Mouse (Mus musculus) hindbrain, embryonic 13.5 days (tissue): Measurements from ENCODE around the gene Tgfbi. TPM values are rescaled to one million over a fixed set of nuclear protein-coding genes. Genes with fewer than 3 reads are reported as not detected.

Experiments used
- ATAC-seq: fragments of 200-750 bp; cut with Nextera tagmentation; 2 replicates; pipeline ENCODE4 v1.8.0; 2017; ENCODE audit warnings: moderate TSS enrichment; ENCODE audit not compliant: low FRiP score
- H3K27ac ChIP-seq: fragments of 300-500 bp; sonication (generic); 2 replicates; pipeline ENCODE4 v1.5.1; 2015; ENCODE audit warnings: inconsistent platforms, mild to moderate bottlenecking, moderate library complexity
- H3K27me3 ChIP-seq: fragments of 300-500 bp; sonication (generic); 2 replicates; pipeline ENCODE4 v1.6.1; 2015; ENCODE audit warnings: mild to moderate bottlenecking, inconsistent platforms
- H3K36me3 ChIP-seq: fragments of 300-500 bp; sonication (generic); 2 replicates; pipeline ENCODE4 v1.6.1; 2015; ENCODE audit warnings: mild to moderate bottlenecking, inconsistent platforms
- H3K4me1 ChIP-seq: fragments of 300-500 bp; sonication (generic); replicated peaks from 2 replicates; pipeline ENCODE4 v1.6.1; 2015; ENCODE audit warnings: inconsistent platforms
- H3K4me2 ChIP-seq: fragments of 300-500 bp; sonication (generic); 2 replicates; pipeline ENCODE4 v1.6.1; 2015; ENCODE audit warnings: inconsistent platforms, mild to moderate bottlenecking, moderate library complexity
- H3K4me3 ChIP-seq: fragments of 300-500 bp; sonication (generic); 2 replicates; pipeline ENCODE4 v1.5.1; 2015; ENCODE audit warnings: mild to moderate bottlenecking, inconsistent platforms
- H3K9ac ChIP-seq: fragments of 300-500 bp; sonication (generic); 2 replicates; pipeline ENCODE4 v1.6.1; 2015; ENCODE audit warnings: mild to moderate bottlenecking, inconsistent platforms
- H3K9me3 ChIP-seq: fragments of 300-500 bp; sonication (generic); 2 replicates; pipeline ENCODE4 v1.6.1; 2016; ENCODE audit warnings: inconsistent platforms
- WGBS: fragments of 180-500 bp; shearing (Covaris S2); methylation state at CpG from one replicate; pipeline ENCODE4 v1.1.7; 2015; 5-methylcytosine and 5-hydroxymethylcytosine counted together
- polyA plus RNA-seq: library from polyadenylated mRNA; unstranded; fragments of >200 nt; fragmentation: Nextera tagmentation; extraction: Ambion mirVana; gene quantifications from 2 replicates; pipeline ENCODE4 v1.2.1, GENCODE M21; 2015

Gene Tgfbi
- polyA plus RNA-seq, 1 experiment from 2014 or later = 11.3 TPM

- no peaks in the 10 kb centered on the region for H3K36me3 ChIP-seq
- no peak overlapping the region for H3K9ac ChIP-seq
- H3K4me2 ChIP-seq = no peak overlapping the region
- no peak for ATAC-seq
- H3K9me3 ChIP-seq = no peaks in the 10 kb centered on the region
- H3K4me1 ChIP-seq = peaks cover 30% of the 10 kb centered on the region
- H3K27ac ChIP-seq = no peak overlapping the region
- H3K27me3 ChIP-seq = peaks cover 18% of the 10 kb centered on the region; the same call in 1 of the 2 replicates
- no peak overlapping the region for H3K4me3 ChIP-seq
- 73% methylated on average over 7 of the region's 7 CpGs for WGBS
These were observed 7.1 kb downstream of the Tgfbi start for GRCm38 (mm10) chr13:56616386-56616785.

GRCm38 (mm10) chr13:56617197-56617596 is 7.9 kb downstream of the Tgfbi start:
- Histone ChIP-seq H3K9ac (no peak overlapping the region), H3K4me3 (no peak overlapping the region), H3K9me3 (no peaks in the 10 kb centered on the region), H3K4me2 (no peak overlapping the region), H3K4me1 (peaks cover 32% of the 10 kb centered on the region), H3K27ac (no peak overlapping the region), H3K36me3 (no peaks in the 10 kb centered on the region), H3K27me3 (peaks cover 11% of the 10 kb centered on the region; the same call in 1 of the 2 replicates)
- ATAC-seq = no peak
- WGBS = 94% methylated on average over 2 of the region's 2 CpGs

GRCm38 (mm10) chr13:56622201-56622757 is 13.0 kb downstream of the Tgfbi start:
- no peak overlapping the region for H3K4me3 ChIP-seq
- WGBS = 60% methylated on average over 8 of the region's 8 CpGs

GRCm38 (mm10) chr13:56626524-56626923 is 17.2 kb downstream of the Tgfbi start:
- Histone ChIP-seq H3K27ac (no peak overlapping the region), H3K36me3 (no peaks in the 10 kb centered on the region), H3K4me2 (no peak overlapping the region), H3K4me3 (no peak overlapping the region), H3K27me3 (no peaks in the 10 kb centered on the region), H3K9me3 (no peaks in the 10 kb centered on the region), H3K9ac (no peak overlapping the region), H3K4me1 (peaks cover 9% of the 10 kb centered on the region; the same call in 1 of the 2 replicates)
- no peak for ATAC-seq
- WGBS = 85% methylated on average over 6 of the region's 6 CpGs

More at GRCm38 (mm10) chr13:56622201-56622757, 13.0 kb downstream of the Tgfbi start:
- H3K27me3 ChIP-seq = no peaks in the 10 kb centered on the region
- no peaks in the 10 kb centered on the region for H3K9me3 ChIP-seq
- no peak overlapping the region for H3K4me2 ChIP-seq
- H3K9ac ChIP-seq = no peak overlapping the region
- no peak overlapping the region for H3K27ac ChIP-seq
- no peak for ATAC-seq
- H3K4me1 ChIP-seq = peaks cover 9% of the 10 kb centered on the region; the same call in 1 of the 2 replicates
- H3K36me3 ChIP-seq = no peaks in the 10 kb centered on the region

GRCm38 (mm10) chr13:56630081-56630480 is 20.8 kb downstream of the Tgfbi start:
- 88% methylated on average over 4 of the region's 4 CpGs for WGBS
- H3K4me3 ChIP-seq = no peak overlapping the region

GRCm38 (mm10) chr13:56630552-56630951 is 21.2 kb downstream of the Tgfbi start:
- Histone ChIP-seq H3K9me3 (no peaks in the 10 kb centered on the region), H3K27ac (no peak overlapping the region), H3K4me3 (no peak overlapping the region), H3K4me1 (peaks cover 6% of the 10 kb centered on the region; the same call in 1 of the 2 replicates), H3K4me2 (no peak overlapping the region), H3K36me3 (no peaks in the 10 kb centered on the region), H3K27me3 (no peaks in the 10 kb centered on the region), H3K9ac (no peak overlapping the region)
- 34% methylated on average over 6 of the region's 6 CpGs for WGBS
- no peak for ATAC-seq

More at GRCm38 (mm10) chr13:56630081-56630480, 20.8 kb downstream of the Tgfbi start:
- Histone ChIP-seq H3K9ac (no peak overlapping the region), H3K9me3 (no peaks in the 10 kb centered on the region), H3K4me2 (no peak overlapping the region), H3K4me1 (peaks cover 6% of the 10 kb centered on the region; the same call in 1 of the 2 replicates), H3K36me3 (no peaks in the 10 kb centered on the region), H3K27me3 (no peaks in the 10 kb centered on the region), H3K27ac (no peak overlapping the region)
- ATAC-seq = no peak

GRCm38 (mm10) chr13:56631332-56631731 is 22.0 kb downstream of the Tgfbi start:
- H3K9me3 ChIP-seq = no peaks in the 10 kb centered on the region
- no peaks in the 10 kb centered on the region for H3K27me3 ChIP-seq
- no peak overlapping the region for H3K27ac ChIP-seq
- H3K9ac ChIP-seq = no peak overlapping the region
- peaks cover 6% of the 10 kb centered on the region; the same call in 1 of the 2 replicates for H3K4me1 ChIP-seq
- H3K4me3 ChIP-seq = no peak overlapping the region
- 94% methylated on average over 7 of the region's 7 CpGs for WGBS
- no peak for ATAC-seq
- H3K36me3 ChIP-seq = no peaks in the 10 kb centered on the region
- H3K4me2 ChIP-seq = no peak overlapping the region

- H3K36me3 ChIP-seq = no peaks in the 10 kb centered on the region
- peaks cover 6% of the 10 kb centered on the region; the same call in 1 of the 2 replicates for H3K4me1 ChIP-seq
- H3K9ac ChIP-seq = 0 out of 2 replicates have a peak overlapping the region, but pooled peaks have one; percentile 43
- no peak overlapping the region for H3K27ac ChIP-seq
- H3K4me2 ChIP-seq = no peak overlapping the region
- WGBS = 41% methylated on average over 7 of the region's 7 CpGs
- no peak overlapping the region for H3K4me3 ChIP-seq
- 0 out of 2 replicates have a peak, but pooled peaks cover 3% of the 10 kb centered on the region for H3K27me3 ChIP-seq
- ATAC-seq = no peak
- no peaks in the 10 kb centered on the region for H3K9me3 ChIP-seq
These were observed 24.9 kb downstream of the Tgfbi start for GRCm38 (mm10) chr13:56634139-56634615.

GRCm38 (mm10) chr13:56634920-56635319 is 25.6 kb downstream of the Tgfbi start:
- H3K36me3 ChIP-seq = no peaks in the 10 kb centered on the region

GRCm38 (mm10) chr13:56637027-56637426 is 27.7 kb downstream of the Tgfbi start:
- H3K36me3 ChIP-seq = no peaks in the 10 kb centered on the region
- H3K9ac ChIP-seq = no peak overlapping the region
- peaks cover 6% of the 10 kb centered on the region; the same call in 1 of the 2 replicates for H3K4me1 ChIP-seq
- 96% methylated on average over 8 of the region's 8 CpGs for WGBS
- ATAC-seq = no peak
- H3K9me3 ChIP-seq = no peaks in the 10 kb centered on the region
- no peak overlapping the region for H3K27ac ChIP-seq
- 0 out of 2 replicates have a peak, but pooled peaks cover 3% of the 10 kb centered on the region for H3K27me3 ChIP-seq
- no peak overlapping the region for H3K4me2 ChIP-seq
- no peak overlapping the region for H3K4me3 ChIP-seq

More at GRCm38 (mm10) chr13:56634920-56635319, 25.6 kb downstream of the Tgfbi start:
- 72% methylated on average over 7 of the region's 7 CpGs for WGBS
- H3K27ac ChIP-seq = no peak overlapping the region
- H3K9me3 ChIP-seq = no peaks in the 10 kb centered on the region
- no peak overlapping the region for H3K4me3 ChIP-seq
- no peak overlapping the region for H3K9ac ChIP-seq
- H3K27me3 ChIP-seq = 0 out of 2 replicates have a peak, but pooled peaks cover 3% of the 10 kb centered on the region
- peaks cover 6% of the 10 kb centered on the region; the same call in 1 of the 2 replicates for H3K4me1 ChIP-seq
- no peak for ATAC-seq
- H3K4me2 ChIP-seq = no peak overlapping the region

- ATAC-seq = no peak
- Histone ChIP-seq H3K4me1 (no peaks in the 10 kb centered on the region), H3K27me3 (0 out of 2 replicates have a peak, but pooled peaks cover 3% of the 10 kb centered on the region), H3K4me3 (no peak overlapping the region), H3K4me2 (no peak overlapping the region), H3K36me3 (no peaks in the 10 kb centered on the region), H3K27ac (no peak overlapping the region), H3K9me3 (no peaks in the 10 kb centered on the region), H3K9ac (no peak overlapping the region)
- WGBS = 88% methylated on average over 2 of the region's 2 CpGs
These were observed 32.4 kb downstream of the Tgfbi start for GRCm38 (mm10) chr13:56641746-56642145.

GRCm38 (mm10) chr13:56644031-56644430 is 34.7 kb downstream of the Tgfbi start:
- Histone ChIP-seq H3K27ac (no peak overlapping the region), H3K4me3 (no peak overlapping the region), H3K4me1 (peaks cover 13% of the 10 kb centered on the region), H3K9ac (no peak overlapping the region), H3K27me3 (no peaks in the 10 kb centered on the region), H3K9me3 (no peaks in the 10 kb centered on the region), H3K4me2 (no peak overlapping the region), H3K36me3 (no peaks in the 10 kb centered on the region)
- 92% methylated on average over 3 of the region's 3 CpGs for WGBS
- no peak for ATAC-seq

- H3K9me3 ChIP-seq = no peaks in the 10 kb centered on the region
- H3K27me3 ChIP-seq = no peaks in the 10 kb centered on the region
- no peak for ATAC-seq
- H3K4me1 ChIP-seq = peaks cover 13% of the 10 kb centered on the region
- no peak overlapping the region for H3K4me2 ChIP-seq
- WGBS = 82% methylated on average over 6 of the region's 6 CpGs
- H3K27ac ChIP-seq = no peak overlapping the region
- no peak overlapping the region for H3K4me3 ChIP-seq
- H3K36me3 ChIP-seq = no peaks in the 10 kb centered on the region
- H3K9ac ChIP-seq = no peak overlapping the region
These were observed 36.4 kb downstream of the Tgfbi start for GRCm38 (mm10) chr13:56645744-56646143.
